Mouse (Mus musculus) midbrain, embryonic 11.5 days (tissue): Measurements from ENCODE around the gene 4930442H23Rik. TPM values are rescaled to one million over a fixed set of nuclear protein-coding genes. Genes with fewer than 3 reads are reported as not detected.
A peak's percentile ranks its signal among the peaks of the same experiment; 100 is the strongest.

Source experiments
- ATAC-seq: fragments of 200-750 bp; cut with Nextera tagmentation; 2 replicates; pipeline ENCODE4 v1.8.0; 2017; ENCODE audit warnings: moderate TSS enrichment, moderate library complexity; ENCODE audit not compliant: low FRiP score
- DNase-seq: peaks from one replicate; pipeline ENCODE4 v3.0.0; 2015; ENCODE audit warnings: low spot score; ENCODE audit errors: missing footprints
- H3K27ac ChIP-seq: fragments of 300-500 bp; sonication (generic); 2 replicates; pipeline ENCODE4 v1.5.1; 2014; ENCODE audit warnings: low read depth, low read length
- H3K27me3 ChIP-seq: fragments of 300-500 bp; sonication (generic); 2 replicates; pipeline ENCODE4 v1.6.1; 2014; ENCODE audit warnings: mild to moderate bottlenecking, low read length, moderate library complexity, mixed read lengths; ENCODE audit not compliant: control insufficient read depth, insufficient read depth
- H3K36me3 ChIP-seq: fragments of 300-500 bp; sonication (generic); 2 replicates; pipeline ENCODE4 v1.6.1; 2014; ENCODE audit warnings: mild to moderate bottlenecking, low read length, moderate library complexity, mixed read lengths; ENCODE audit not compliant: control insufficient read depth, insufficient read depth
- H3K4me1 ChIP-seq: fragments of 300-500 bp; sonication (generic); 2 replicates; pipeline ENCODE4 v1.6.1; 2014; ENCODE audit warnings: low read length; ENCODE audit not compliant: control insufficient read depth, insufficient read depth
- H3K4me2 ChIP-seq: fragments of 300-500 bp; sonication (generic); 2 replicates; pipeline ENCODE4 v1.6.1; 2014; ENCODE audit warnings: mild to moderate bottlenecking, moderate library complexity
- H3K4me3 ChIP-seq: fragments of 300-500 bp; sonication (generic); 2 replicates; pipeline ENCODE4 v1.5.1; 2014; ENCODE audit warnings: low read depth, low read length
- H3K9ac ChIP-seq: fragments of 300-500 bp; sonication (generic); 2 replicates; pipeline ENCODE4 v1.6.1; 2014; ENCODE audit warnings: low read length
- H3K9me3 ChIP-seq: fragments of 300-500 bp; sonication (generic); 2 replicates; pipeline ENCODE4 v1.6.1; 2016; ENCODE audit warnings: low read length; ENCODE audit not compliant: control insufficient read depth
- WGBS: fragments of 180-500 bp; shearing (Covaris S2); extraction: QIAGEN DNeasy Blood & Tissue Kit; methylation state at CpG from one replicate; pipeline ENCODE4 v1.1.7; 2014; 5-methylcytosine and 5-hydroxymethylcytosine counted together
- polyA plus RNA-seq: library from polyadenylated mRNA; unstranded; fragments of >200 nt; fragmentation: Nextera tagmentation; extraction: Ambion mirVana; gene quantifications from 2 replicates; pipeline ENCODE4 v1.2.1, GENCODE M21; 2014

The 4930442H23Rik gene
- polyA plus RNA-seq, 1 experiment from 2014 or later = not detected

- peak overlapping the region; percentile 86 for H3K9ac ChIP-seq
- peak; percentile 92 for DNase-seq
- peaks cover 15% of the 10 kb centered on the region for H3K4me1 ChIP-seq
- 6% methylated on average over 19 of the region's 19 CpGs for WGBS
- H3K4me3 ChIP-seq = peak overlapping the region; percentile 62
- peak; percentile 54 for ATAC-seq
- H3K36me3 ChIP-seq = peaks cover 2% of the 10 kb centered on the region; the same call in 1 of the 2 replicates
- peak overlapping the region; percentile 95 for H3K4me2 ChIP-seq
- H3K27ac ChIP-seq = peak overlapping the region; percentile 77
- peaks cover 21% of the 10 kb centered on the region for H3K27me3 ChIP-seq
- no peaks in the 10 kb centered on the region for H3K9me3 ChIP-seq
Measured at GRCm38 (mm10) chr10:81192968-81193501, 9.4 kb upstream of the 4930442H23Rik start.

GRCm38 (mm10) chr10:81192270-81192967, 8.8 kb upstream of the 4930442H23Rik start:
- ATAC-seq = peak; percentile 84
- Histone ChIP-seq H3K4me1 (peaks cover 15% of the 10 kb centered on the region), H3K4me2 (peak overlapping the region; percentile 95), H3K9me3 (no peaks in the 10 kb centered on the region), H3K9ac (peak overlapping the region; percentile 86), H3K36me3 (peaks cover 2% of the 10 kb centered on the region; the same call in 1 of the 2 replicates), H3K4me3 (peak overlapping the region; percentile 62), H3K27ac (peak overlapping the region; percentile 77), H3K27me3 (peaks cover 21% of the 10 kb centered on the region)
- peak; percentile 97 for DNase-seq
- 1% methylated on average over 92 of the region's 93 CpGs for WGBS

DNA sequence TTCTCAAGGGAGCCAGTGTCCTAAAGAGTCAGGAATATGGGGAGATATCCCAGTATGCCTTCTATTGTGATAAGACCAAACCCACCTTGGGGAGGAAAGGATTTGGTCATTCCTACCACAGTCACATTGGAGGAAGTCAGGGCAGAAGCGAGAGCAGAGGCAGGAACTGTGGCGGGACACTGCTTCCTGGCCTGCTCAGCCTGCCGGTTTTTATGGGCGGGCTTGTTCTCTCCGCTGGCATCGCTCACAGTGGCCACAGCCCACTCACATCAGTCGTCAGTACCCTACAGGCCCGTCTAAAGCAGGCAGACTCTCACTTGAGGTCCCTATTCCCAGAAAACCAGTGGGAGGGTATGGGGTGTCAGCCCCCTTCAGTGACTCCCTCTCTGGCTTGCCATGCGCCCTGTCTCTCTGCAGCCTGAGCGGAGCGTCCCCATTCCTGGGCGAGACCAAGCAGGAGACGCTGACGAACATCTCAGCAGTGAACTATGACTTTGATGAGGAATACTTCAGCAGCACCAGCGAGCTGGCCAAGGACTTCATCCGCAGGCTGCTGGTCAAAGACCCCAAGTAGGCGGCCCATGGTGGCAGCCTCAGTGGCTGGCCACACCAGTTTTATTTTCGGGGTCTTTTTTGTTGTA, 7.8 kb upstream of the 4930442H23Rik start:
- H3K27ac ChIP-seq = no peak overlapping the region

DNA sequence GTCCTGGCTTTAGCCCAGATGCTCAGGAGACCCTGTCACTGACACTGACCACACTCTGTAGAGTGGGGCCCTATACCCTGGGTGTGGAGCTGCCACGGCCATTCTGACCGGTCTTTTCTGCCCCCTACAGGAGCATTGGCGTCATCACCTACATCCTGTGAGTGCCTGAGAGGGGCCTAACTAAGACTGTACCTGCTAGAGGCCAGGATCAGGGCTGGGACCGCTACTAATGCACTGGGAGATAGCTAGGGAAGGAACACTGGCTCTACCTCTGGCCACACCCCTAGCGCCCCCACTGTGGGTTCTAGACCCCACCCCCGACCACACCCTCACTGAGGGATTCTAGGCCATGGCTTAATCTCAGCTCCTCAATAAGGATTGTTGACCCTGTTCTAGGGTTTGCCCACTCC, 7.3 kb upstream of the 4930442H23Rik start:
- H3K27ac ChIP-seq = no peak overlapping the region
- ATAC-seq (no peak), DNase-seq (no peak)
- peaks cover 15% of the 10 kb centered on the region for H3K4me1 ChIP-seq
- 75% methylated on average over 6 of the region's 6 CpGs for WGBS
- H3K9ac ChIP-seq = no peak overlapping the region
- peaks cover 21% of the 10 kb centered on the region for H3K27me3 ChIP-seq
- no peaks in the 10 kb centered on the region for H3K9me3 ChIP-seq
- peaks cover 5% of the 10 kb centered on the region; the same call in 1 of the 2 replicates for H3K36me3 ChIP-seq
- H3K4me2 ChIP-seq = no peak overlapping the region
- H3K4me3 ChIP-seq = no peak overlapping the region

More for the DNA sequence above, 7.8 kb upstream of the 4930442H23Rik start:
- ATAC-seq (no peak), DNase-seq (no peak)
- H3K4me2 ChIP-seq = no peak overlapping the region
- no peaks in the 10 kb centered on the region for H3K9me3 ChIP-seq
- no peak overlapping the region for H3K4me3 ChIP-seq
- 90% methylated on average over 18 of the region's 18 CpGs for WGBS
- H3K9ac ChIP-seq = no peak overlapping the region; the same call in 1 of the 2 replicates
- H3K36me3 ChIP-seq = peaks cover 5% of the 10 kb centered on the region; the same call in 1 of the 2 replicates
- H3K4me1 ChIP-seq = peaks cover 15% of the 10 kb centered on the region
- peaks cover 21% of the 10 kb centered on the region for H3K27me3 ChIP-seq

GRCm38 (mm10) chr10:81190236-81190911, 6.7 kb upstream of the 4930442H23Rik start:
- H3K36me3 ChIP-seq = peaks cover 5% of the 10 kb centered on the region; the same call in 1 of the 2 replicates
- H3K27ac ChIP-seq = no peak overlapping the region
- peaks cover 15% of the 10 kb centered on the region for H3K4me1 ChIP-seq
- DNase-seq (peak; percentile 93), ATAC-seq (no peak)
- no peaks in the 10 kb centered on the region for H3K9me3 ChIP-seq
- H3K4me2 ChIP-seq = no peak overlapping the region
- 71% methylated on average over 31 of the region's 31 CpGs for WGBS
- H3K9ac ChIP-seq = no peak overlapping the region
- H3K4me3 ChIP-seq = no peak overlapping the region
- H3K27me3 ChIP-seq = peaks cover 16% of the 10 kb centered on the region

DNA sequence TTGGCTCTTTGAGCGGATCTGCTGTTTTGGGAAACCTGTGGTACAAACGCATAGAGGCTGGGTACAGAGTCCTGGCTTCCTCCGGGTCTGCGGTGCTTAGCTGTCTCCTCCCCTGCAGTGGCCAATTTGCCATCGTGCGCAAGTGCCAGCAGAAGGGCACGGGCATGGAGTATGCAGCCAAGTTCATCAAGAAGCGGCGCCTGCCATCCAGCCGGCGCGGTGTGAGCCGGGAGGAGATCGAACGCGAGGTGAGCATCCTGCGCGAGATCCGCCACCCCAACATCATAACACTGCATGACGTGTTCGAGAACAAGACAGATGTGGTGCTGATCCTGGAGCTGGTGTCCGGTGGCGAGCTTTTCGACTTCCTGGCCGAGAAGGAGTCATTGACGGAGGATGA, 6.2 kb upstream of the 4930442H23Rik start:
- Histone ChIP-seq H3K4me1 (peaks cover 15% of the 10 kb centered on the region), H3K36me3 (peaks cover 5% of the 10 kb centered on the region; the same call in 1 of the 2 replicates), H3K9me3 (no peaks in the 10 kb centered on the region), H3K9ac (no peak overlapping the region), H3K27me3 (peaks cover 11% of the 10 kb centered on the region), H3K27ac (no peak overlapping the region), H3K4me3 (no peak overlapping the region), H3K4me2 (no peak overlapping the region)
- WGBS = 77% methylated on average over 26 of the region's 26 CpGs
- DNase-seq = no peak
- ATAC-seq = no peak

- no peak for ATAC-seq
- H3K4me1 ChIP-seq = peaks cover 10% of the 10 kb centered on the region
- H3K9me3 ChIP-seq = no peaks in the 10 kb centered on the region
- H3K27ac ChIP-seq = no peak overlapping the region
- peaks cover 6% of the 10 kb centered on the region for H3K36me3 ChIP-seq
- 92% methylated on average over 9 of the region's 9 CpGs for WGBS
- no peak overlapping the region for H3K4me3 ChIP-seq
- H3K4me2 ChIP-seq = no peak overlapping the region
- no peak for DNase-seq
- H3K9ac ChIP-seq = no peak overlapping the region
- H3K27me3 ChIP-seq = no peaks in the 10 kb centered on the region
Measured at GRCm38 (mm10) chr10:81187161-81187560, 3.5 kb upstream of the 4930442H23Rik start.

GRCm38 (mm10) chr10:81184765-81185164, 1.1 kb upstream of the 4930442H23Rik start:
- Histone ChIP-seq H3K36me3 (peaks cover 28% of the 10 kb centered on the region), H3K4me2 (no peak overlapping the region), H3K27me3 (no peaks in the 10 kb centered on the region), H3K9ac (no peak overlapping the region), H3K9me3 (no peaks in the 10 kb centered on the region), H3K4me1 (peaks cover 7% of the 10 kb centered on the region), H3K4me3 (no peak overlapping the region), H3K27ac (no peak overlapping the region)
- 69% methylated on average over 4 of the region's 4 CpGs for WGBS
- ATAC-seq (no peak), DNase-seq (no peak)
